Mouse (Mus musculus) spleen, postnatal 14 days (tissue): ENCODE measurements around the gene Zfp618.
A peak's percentile ranks its signal among the peaks of the same experiment; 100 is the strongest.

ENCODE experiments used
- DNase-seq, 2 experiments: peaks; one replicate each; pipeline ENCODE4 v3.0.0; 2021 to 2022; ENCODE audit warnings: low spot score in 2 of 2

The Zfp618 gene

DNA sequence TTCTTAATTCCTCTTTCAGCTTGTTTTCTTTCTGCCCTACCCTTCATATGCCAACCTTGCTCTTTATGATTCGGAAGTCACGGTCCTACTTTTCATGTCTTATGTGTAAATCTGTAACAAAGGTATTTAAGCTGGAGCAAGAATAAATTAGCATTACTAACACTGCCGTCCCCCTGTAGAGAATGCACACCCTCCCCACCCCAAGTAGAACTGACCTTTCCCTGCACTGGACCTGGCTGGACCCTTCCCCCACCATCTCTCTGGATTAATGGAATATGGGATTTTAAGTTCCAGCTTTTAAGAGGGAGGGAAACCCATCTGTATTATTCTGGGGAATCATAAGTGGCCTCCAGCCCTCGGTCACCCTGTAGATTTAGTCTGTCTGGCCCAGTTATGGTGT, 65.9 kb downstream of the Zfp618 start:
- DNase-seq = no peak

DNA sequence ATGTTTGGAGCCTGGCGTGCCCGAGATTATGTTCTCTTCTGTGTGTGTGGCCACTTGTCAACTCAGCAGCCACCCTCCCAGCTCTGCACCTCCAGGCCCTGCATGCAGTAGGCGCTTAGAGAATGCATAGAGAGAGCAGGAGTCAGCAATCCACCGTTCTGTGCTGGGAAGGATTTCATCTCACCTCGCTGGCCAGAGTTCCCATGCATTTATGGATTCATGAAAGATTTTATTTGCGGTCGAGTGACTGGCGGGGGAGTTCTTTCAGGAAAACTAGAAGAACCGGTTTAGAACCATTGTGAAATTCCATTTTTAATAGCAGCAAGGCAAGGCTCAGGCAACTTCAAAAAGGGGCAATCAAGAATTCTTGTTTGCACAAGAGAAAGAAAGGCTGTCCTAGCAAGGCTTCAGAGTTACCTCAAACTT, 67.2 kb downstream of the Zfp618 start:
- DNase-seq = no peak

DNA sequence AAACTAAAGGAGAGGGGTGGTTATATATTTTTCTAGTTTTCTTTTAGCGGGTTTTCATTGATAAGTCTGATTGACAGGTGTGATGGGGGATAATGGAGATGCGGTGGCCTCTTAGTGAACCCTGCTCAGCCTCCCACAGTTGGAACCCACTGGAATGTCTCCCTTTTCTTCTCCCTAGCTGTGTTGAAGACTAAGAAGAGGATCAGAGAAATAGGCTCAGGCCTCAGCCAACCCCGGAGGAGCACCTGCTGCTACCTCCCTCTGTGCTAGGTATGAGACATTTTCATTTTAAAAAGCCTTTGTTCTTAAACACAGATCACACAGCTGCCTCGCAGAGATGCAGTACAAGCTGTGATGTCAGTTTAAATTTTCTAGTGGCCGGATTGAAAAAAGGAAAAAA, 68.4 kb downstream of the Zfp618 start:
- DNase-seq = no peak

DNA sequence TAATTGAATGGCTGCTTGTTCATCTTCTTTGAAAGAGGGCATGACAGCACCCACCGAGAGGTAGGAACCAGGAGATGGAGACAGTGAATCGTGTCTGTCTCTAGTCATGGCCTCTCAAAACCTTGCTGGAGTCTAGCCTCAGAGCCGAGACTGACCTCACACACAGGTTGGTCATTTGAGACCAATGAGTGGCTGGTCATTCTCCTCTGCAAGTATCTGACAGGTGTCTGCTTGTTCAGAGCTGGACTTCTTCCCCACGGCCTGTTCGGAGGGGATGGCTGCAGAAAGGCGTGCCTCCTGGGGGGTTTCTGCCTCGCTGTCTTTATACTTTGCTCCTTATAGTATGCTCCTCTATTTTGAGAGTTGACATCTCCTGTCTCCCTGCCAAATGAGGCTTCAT, 70.6 kb downstream of the Zfp618 start:
- no peak for DNase-seq

DNA sequence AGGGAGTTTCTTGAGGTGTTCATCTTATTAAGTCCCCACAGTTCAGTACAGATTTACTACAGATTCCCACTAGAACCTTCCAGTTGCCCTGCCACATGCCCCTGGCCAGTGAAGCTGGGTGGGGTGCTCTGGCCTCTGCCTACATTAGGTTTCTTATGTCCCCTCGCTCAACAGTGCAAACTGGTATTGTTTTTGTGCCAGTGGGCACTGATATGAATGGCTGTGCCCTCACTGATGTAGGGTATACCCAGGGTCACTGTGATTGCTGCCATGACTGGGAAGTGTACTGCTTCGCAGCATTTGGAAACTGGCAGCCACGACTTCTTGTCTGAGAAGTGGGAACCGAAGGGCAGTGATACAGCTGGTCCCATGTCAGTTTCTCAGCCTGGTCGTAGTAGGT, 71.4 kb downstream of the Zfp618 start:
- no peak for DNase-seq

DNA sequence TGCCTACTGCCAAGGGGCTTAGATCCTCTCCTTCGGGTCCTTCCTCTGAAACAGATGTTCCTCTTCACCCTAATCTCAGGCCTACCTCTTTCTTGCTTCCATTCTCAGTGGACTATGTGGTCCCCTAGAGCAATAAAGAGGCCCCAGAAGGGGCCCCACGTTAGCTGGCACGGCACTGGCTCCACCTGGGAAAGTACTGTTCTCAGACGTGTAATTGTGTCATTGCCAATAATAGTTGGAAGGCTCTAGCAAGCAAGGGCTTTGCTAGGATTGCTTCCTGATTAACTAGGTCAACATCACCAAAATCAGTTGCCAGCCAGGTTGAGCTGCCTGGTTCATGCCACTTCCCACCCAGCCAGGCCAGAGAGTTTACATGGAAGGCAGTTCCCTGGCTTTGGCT, 72.2 kb downstream of the Zfp618 start:
- DNase-seq = no peak

DNA sequence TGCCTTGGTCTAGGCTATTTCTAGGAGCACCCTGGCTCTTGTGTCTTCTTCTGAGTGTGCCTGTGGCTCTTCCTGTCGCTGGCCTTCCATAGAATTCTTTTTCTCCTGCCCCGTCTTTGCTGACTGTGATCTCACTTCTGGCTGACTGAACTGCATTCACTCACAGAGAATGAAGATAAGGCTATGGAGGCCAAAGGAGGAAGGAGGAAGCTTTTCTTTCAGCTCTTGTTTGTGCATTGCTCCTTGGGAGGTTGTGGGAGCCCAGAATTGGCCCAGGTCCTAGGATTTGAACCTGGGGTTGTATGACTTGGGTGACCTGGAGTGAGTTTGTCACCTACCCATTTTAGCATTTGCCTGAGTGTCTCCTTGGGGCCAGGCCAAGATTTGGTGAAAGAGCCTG, 72.9 kb downstream of the Zfp618 start:
- DNase-seq = no peak

DNA sequence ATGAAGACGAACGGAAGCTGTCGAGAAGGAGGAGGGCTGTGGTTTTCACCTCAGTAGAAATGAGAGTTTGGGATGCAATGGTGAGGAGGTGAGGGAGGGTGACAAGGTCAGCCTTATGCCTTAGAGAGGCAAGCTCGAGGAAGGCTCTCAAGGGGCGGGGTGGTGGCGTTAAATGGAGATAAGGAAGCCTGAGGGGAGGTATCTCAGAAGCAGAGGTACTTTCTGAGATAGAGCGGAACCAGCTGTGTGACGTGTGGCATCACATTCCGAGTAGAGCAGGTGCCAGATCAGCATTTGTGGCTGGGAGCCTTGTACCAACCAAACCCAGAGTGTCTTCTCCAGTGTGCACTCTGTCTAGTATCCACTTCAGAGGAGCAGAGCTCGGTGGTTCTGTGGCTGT, 73.6 kb downstream of the Zfp618 start:
- DNase-seq = no peak

DNA sequence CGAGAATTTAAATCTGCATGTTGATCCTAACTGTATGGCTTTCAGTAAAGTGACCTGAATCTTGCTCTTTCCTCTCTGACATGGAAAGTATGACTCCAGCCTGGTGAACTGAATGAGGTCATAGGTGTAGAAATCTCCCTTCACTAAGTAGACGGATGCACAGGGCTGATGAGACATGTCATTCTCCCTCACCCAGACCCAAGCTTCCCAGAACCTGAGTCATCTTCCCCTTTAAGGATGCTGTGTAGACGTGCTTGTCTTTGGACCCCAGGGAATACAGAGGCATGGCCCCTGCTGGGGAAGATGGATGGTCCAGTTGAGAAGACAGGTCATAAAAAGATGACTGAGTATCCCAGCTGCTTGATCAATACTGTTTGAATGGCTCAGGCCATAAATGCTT, 83.2 kb downstream of the Zfp618 start:
- no peak for DNase-seq

DNA sequence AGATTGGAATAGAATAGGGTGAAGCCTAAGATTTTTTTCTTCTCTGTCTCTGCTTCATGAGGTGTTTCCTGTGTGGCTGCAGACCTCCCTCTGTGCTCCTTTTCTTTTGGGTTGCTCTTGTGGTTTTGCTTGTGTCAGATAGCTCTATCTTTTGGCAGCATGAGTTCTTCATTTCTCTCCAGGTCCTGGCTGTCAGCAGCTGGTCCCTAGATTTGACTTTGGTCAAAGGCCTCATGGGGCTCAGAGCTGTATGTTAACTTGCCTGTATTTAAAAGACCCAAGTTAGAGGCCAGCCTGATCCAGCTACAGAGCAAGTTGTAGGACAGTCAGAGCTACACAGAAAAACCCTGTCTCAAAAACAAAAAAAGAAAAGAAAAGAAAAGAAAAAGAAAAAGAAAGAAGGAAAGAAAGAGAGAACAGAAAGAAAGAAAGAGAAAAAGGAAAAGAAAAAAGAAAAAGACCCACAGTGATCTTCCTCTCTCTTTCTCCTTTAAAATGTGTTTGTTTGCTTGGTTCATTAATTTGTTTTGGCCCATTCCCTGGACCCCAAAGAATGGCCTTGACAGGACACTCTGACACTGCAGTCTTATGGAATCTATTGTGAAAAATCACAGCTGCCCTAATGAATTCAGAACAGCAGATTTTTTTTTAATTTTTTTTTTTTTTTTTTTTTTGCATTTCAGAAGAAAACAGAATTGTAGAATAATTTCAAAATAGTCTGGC, 84.4 kb downstream of the Zfp618 start:
- DNase-seq = no peak

DNA sequence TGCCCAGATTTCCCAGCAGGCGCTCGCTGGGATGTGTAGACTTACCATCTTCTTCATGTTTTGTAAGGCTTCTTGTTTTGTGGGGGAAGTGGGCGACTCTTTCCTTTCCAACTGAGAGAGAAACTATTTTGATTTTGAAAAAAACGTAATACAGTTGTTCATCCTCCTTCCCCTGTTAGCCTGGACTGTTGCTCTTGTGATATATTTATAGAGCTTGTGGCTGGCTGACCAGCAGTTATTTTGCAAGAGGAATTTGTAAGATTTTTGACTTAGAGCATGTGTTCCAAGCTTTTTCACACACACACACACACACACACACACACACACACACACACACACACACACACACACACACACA, 84.9 kb downstream of the Zfp618 start:
- DNase-seq = no peak

DNA sequence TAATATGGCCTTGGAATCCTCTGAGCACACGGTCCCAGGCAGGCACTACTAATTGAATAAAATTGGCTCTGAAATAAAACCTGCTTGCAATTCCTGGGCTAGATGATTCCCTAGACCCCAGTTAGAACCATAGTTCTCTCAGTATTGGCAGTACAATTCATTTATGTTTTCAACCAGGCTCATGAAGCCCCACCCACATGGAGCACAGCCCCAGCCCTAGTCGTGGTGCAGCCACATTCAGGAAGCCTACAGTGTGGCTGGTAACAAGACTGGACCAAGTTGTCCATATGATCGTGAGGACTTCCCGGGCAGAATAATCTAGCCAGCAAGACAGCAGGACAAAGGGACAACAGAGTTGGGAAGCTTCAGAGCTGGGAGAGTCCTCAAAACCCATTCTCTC, 85.6 kb downstream of the Zfp618 start:
- DNase-seq = no peak

DNA sequence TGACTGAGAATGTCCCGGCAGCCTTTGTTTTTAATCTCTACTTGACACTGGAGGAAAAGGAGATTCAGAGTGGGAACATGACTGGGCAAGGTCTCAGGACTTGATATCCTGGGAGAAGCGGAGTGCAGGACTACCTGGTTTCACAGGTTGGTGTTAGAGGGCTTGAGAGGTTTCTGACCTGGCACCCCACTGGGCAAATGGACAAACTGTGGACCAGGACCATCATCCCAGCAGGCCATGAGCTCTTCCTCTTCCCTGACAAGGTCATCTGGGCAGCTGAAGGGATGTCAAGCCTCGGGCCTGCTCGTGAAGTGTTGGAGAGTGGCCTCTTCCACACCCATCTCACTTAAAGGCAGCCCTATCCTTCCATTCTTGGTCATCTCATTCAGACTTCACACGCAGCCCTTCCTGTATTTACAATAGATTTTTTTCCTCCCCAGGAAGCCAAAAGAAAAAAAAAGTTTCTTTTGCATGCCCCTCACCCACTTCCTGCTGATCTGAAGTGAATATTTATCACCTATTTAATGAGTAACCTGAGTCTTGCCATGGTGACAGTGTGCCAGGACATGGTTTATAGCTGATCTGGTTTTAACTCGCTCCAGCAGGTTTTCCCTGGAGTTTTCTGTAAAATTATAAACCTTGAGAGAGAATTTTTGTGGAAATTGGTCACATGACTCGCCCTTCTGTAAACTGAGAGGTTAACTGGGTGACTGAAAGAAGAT, 86.7 kb downstream of the Zfp618 start:
- no peak for DNase-seq

DNA sequence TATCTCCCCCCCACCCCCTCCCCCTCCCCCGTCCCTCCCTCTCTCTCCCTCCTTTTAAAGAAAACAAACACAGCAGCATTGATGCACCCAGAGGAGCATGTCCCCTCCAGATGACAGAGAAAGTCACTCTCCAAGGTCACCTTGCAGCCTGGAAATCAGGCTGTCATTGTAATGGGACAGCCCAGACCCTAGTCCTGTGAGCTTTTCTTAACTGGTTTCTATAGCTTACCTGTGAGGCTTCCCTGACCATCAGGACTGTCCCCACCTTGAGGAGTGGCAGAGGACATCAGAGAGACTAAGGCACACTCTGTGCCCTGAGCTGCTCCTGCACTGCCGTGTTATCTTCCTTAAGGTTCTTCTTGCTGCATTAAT, 87.3 kb downstream of the Zfp618 start:
- DNase-seq = no peak

DNA sequence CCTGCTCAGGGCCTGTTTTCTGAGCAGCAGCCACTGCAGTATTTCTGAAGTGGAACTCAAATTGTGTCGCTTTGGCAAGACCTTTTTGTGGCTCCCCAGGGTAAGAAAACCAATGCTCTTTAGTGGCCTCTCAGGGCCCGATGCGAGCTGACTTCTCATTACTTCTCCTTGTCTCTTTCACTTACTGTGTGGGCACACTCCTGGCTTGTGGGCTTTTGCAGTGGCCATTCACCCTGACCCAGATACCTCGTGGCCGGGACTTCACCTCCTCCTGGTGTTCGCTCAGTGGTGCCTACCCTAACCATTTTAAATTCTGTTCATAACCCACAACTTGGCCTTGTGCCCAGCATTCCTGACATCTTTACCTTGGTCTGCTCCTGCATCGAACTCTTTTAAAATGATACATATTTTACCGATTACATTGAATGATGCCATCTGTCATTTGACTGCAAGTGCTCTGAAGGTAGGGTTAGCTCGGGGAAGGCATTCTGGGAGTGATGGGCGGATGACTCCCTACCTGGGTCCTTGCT, 89.9 kb downstream of the Zfp618 start:
- no peak for DNase-seq

DNA sequence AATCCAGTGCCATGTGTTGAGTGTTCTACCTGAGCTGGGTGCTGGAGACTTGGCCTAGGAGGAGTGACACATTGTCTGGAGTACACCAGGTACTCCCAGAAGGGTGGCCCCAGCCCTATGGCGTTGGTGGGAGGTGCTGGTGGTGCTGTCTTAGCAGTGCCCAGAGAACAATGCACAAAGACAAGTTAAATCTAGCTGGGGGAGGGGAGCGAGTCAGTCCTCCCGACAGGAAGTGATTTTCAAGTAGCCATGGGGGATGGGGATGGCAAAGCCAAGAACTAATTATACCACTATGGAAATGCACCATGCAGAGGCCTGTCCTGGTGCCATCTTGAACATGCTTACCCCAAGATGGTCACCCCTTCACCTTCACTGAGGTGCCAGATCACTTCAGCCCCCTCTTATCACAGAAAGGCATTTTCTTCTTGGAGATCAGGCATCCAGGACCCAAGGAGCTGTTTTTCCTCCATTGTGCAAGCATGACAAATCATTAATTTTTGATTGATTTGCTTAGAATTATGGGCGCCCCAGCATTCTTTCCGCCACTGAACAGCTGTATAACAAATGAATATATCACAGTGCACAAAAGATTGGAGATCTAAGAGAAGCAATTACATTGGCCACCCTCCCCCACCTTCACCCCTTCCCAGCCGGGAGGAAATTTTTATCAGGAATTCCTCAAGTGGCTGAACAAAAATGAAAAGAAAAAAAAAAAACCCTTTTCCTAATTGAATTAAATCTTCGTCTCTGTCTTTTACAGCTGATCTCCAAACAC, 91.5 kb downstream of the Zfp618 start:
- DNase-seq = no peak

DNA sequence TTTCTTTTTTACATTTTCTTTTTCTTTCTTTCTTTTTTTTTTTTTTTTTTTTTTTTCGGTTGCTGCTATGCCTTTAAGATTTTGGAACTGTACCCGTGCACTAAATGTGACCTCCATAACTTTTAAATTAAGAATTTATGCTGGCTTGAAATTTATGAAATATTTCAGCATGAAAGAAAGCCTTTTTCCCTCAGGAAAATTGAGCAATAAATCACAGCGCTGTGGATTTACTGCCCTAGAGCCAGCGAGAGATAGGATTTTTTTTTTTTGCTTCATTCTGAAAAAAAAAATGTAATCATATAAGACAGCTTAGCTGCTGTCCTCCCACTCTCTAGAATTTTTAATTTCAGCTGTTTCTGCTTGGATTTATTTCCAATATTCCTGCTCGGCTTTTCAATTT, 92.2 kb downstream of the Zfp618 start:
- no peak for DNase-seq

DNA sequence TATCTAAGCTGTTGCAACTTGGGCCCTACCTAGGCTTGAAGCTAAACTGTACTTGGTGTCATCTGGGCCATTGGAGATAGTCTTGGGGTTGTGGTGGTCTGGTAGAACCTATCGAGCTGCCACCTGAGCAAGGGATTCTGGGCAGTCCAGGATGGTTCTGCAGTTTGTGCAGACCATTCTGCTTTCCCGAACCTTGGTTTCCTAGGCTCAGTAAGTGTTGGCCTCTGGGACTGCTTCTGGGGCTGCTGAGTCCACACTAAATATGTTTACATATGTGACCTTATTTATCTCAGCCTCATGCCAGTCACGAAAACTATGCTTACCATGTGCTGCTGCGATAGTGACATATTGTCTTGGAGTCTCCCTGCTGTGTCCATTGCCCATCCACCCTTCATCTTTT, 93.3 kb downstream of the Zfp618 start:
- no peak for DNase-seq

DNA sequence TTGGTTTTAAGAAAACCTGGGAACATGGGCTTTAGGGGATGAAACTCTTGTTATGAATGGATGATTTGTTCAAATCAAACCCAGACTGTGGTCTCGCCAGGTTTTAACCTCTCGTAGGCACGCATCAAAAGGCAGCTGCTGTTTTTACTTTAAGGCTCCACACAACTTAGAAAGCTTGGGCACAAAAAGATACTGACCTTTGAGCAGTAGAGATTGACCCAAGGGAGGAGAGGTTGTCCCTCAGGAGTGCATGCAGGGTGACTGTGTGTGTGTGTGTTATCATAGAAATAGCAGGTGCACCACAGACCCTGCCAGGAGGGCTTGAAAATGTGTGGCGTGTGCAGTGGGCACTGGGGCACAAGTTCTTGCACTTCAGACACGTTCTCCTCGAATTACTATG, 95.0 kb downstream of the Zfp618 start:
- DNase-seq = peak in 1 of 2 experiments; percentile 1

DNA sequence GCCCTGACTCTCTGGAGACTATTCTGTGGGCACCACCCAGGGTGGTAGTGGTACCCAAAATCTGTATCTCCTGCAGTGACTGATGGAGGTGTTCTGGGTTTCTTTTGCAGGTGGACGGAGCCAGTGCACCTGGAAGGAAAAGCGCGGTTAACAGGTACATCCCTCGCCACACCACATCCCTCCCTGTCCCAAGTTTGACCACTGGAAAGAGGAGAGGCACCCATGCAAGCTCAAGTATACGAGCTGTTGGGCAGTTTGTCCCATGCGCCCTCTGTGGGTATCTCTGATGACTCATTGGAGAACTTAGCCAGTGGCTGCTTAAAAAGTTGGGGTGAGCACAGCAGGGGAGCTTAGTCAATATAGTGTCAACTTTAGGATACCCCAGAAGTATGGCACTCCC, 96.0 kb downstream of the Zfp618 start:
- no peak for DNase-seq

DNA sequence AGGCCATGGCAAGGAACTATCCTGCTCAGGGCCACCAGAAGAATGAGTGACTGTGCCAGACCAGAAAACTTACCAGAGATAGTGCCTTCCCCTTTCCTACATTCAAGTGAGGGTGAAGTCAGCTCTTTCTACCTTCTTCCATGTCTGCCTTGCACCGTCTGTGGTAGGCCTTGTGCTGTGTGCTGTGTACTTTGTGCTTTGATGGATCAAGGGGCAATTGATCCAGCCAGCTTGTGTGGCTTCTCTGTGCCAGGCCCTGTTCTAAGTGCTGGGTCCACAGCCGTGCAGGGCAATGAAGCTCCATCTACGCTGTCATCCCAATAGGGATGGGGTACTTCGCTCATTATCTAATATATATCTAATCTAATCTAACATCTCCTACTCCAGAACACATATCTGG, 98.0 kb downstream of the Zfp618 start:
- no peak for DNase-seq

DNA sequence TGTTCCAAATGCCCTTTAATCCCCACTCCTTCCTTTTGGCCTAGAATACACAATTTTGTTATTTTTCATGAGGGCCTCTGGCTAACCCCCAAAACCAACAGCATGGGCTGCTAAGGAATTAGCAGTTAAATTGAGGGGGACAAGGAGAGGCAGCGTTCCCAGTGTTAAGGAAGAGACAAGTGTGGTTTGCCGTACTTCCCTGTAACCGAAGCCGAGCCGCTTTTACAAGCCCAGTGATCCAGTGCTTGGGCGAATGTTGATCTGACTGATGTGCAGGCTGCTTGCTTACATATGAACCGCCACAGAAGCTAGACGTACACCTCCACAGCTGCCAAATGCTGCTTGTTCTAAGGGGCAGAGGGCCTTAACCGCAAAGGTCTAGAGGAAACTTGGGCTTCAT, 99.5 kb downstream of the Zfp618 start:
- no peak for DNase-seq

DNA sequence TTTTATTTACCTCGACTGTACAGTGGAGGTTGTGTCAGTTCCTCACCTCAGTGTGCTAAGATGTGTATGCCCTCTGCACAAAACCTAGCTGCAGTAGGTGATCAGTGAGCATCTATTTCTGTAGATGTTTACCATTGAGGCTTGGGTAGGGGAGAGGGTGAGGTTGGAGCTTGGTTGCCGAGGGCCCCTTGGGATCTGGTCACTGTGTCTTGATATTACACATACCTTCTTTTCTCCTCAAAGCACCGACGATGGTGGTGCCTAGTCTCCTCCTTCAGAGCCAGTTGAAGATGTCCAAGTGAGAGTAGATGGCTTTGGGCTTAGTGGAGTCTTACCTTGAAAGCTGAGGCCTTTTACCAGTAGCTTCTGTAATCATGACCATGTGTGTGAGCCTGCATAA, 101.4 kb downstream of the Zfp618 start:
- DNase-seq = no peak
